Mouse (Mus musculus): ENCODE measurements around the gene Epc2.

DNA sequence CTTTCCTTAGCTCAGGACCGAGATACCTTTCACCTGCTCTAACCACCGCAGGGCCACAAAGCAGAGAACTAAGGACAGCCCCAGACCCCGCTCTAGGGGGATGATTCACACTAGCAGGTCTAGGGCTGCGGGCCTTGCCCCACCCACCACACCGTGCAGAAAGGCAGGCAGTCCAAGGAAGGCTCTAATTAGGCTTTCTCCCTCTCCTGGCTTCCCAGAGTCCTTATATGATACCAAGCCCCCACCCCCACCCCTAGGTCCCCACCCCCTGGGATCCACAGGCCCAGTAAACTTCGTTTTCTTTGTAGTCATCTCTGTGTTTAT, 119.5 kb downstream of the Epc2 start:
- no peak for TF ChIP-seq MAX (IDR thresholded peaks at IDR 0.05)
- TF ChIP-seq CTCF (IDR thresholded peaks at IDR 0.05; ENCODE audit: control insufficient read depth, insufficient read depth, insufficient read length): no peak
- no peak for TF ChIP-seq USF1 (IDR thresholded peaks at IDR 0.05; ENCODE audit: low read depth)
- TF ChIP-seq CEBPB (IDR thresholded peaks at IDR 0.05; ENCODE audit: low read depth): no peak

All from C2C12 (cell line).